Mouse (Mus musculus) heart, postnatal 0 days (tissue): ENCODE measurements around the gene Vim.

Experiments used
- CTCF ChIP-seq: IDR thresholded peaks from 2 replicates; pipeline ENCODE4 v1.5.1; 2016; ENCODE audit warnings: antibody characterized with exemption, control low read depth, low read depth
- EP300 ChIP-seq: IDR thresholded peaks from 2 replicates; pipeline ENCODE4 v1.6.1; 2016; ENCODE audit warnings: antibody characterized with exemption, low read depth

DNA sequence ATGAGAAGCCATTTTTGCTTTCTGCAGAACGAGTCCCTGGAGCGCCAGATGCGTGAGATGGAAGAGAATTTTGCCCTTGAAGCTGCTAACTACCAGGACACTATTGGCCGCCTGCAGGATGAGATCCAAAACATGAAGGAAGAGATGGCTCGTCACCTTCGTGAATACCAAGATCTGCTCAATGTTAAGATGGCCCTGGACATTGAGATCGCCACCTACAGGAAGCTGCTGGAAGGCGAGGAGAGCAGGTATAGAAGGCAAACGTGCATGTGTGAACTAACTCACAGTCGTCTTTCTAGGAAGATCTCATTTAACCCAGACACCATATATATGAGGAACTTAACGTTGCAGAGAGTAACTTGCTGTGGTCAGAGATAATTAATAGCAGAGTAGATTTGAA lies 6.3 kb downstream of the Vim start:
- peak; percentile 46 for TF ChIP-seq CTCF
- no peak for TF ChIP-seq EP300
